Mouse (Mus musculus): ENCODE results near the gene Nr2e3. TPM values are rescaled to one million over a fixed set of nuclear protein-coding genes. Genes with fewer than 3 reads are reported as not detected.

Gene Nr2e3
- polyA plus RNA-seq (2015; fragmentation: Nextera tagmentation; extraction: Ambion mirVana) = 2.1 and 2.6 TPM in 2 replicates

- no peak within 1 kb of the TSS for H3K4me2 ChIP-seq
Measured at GRCm38 (mm10) chr9:59960559-59960958, at the start of gene Nr2e3. Gene Nr2e3 (minus strand): TSS chr9:59960659.

GRCm38 (mm10) chr9:60008936-60009335 is 48.5 kb upstream of the Nr2e3 start:
- no peak overlapping the region for H3K9ac ChIP-seq
- no peak for ATAC-seq (ENCODE audit: insufficient number of reproducible peaks, insufficient read depth, low FRiP score, low TSS enrichment, low read depth)
- H3K4me3 ChIP-seq = no peak overlapping the region
- H3K4me2 ChIP-seq = no peak overlapping the region
- no peaks in the 10 kb centered on the region for H3K27me3 ChIP-seq
- WGBS = 51% methylated on average over 7 of the region's 7 CpGs
- H3K9me3 ChIP-seq = no peaks in the 10 kb centered on the region
- H3K36me3 ChIP-seq = 0 out of 2 replicates have a peak, but pooled peaks cover 4% of the 10 kb centered on the region
- H3K4me1 ChIP-seq = peaks cover 18% of the 10 kb centered on the region
- no peak overlapping the region for H3K27ac ChIP-seq

More at GRCm38 (mm10) chr9:59960559-59960958, at the start of gene Nr2e3:
- Histone ChIP-seq H3K9me3 (no peaks in the 10 kb centered on the region), H3K4me1 (peaks cover 37% of the 10 kb centered on the region), H3K27ac (peak within 1 kb of the TSS; percentile 70; the same call in 1 of the 2 replicates), H3K9ac (no peak within 1 kb of the TSS), H3K4me3 (no peak within 1 kb of the TSS), H3K36me3 (no peaks in the 10 kb centered on the region), H3K27me3 (no peaks in the 10 kb centered on the region)
- ATAC-seq (ENCODE audit: insufficient number of reproducible peaks, insufficient read depth, low FRiP score, low TSS enrichment, low read depth) = no peak
- 74% methylated on average over 10 of the region's 10 CpGs for WGBS

DNA sequence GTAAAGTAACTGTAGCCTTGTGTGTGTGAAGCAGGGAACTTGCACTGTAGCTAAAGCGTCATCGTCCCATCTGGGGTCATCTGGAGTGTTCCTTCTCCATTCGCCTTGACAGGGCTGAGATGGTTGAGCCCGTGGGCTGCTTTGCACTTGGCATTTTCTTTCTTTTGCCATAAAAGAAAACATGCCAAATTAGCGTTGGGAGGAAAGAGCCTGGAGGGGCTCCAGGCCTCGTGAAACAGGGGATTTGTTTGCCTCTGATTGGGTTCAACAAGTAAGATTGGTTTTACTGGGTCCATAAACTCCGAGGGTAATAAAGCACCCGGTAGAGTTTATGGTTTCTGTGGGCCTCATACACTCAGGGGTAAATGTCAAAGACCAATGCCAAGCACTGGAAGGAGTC is 41.9 kb upstream of the Nr2e3 start:
- 0 out of 2 replicates have a peak, but pooled peaks cover 4% of the 10 kb centered on the region for H3K36me3 ChIP-seq
- H3K27ac ChIP-seq = no peak overlapping the region
- H3K4me1 ChIP-seq = peaks cover 4% of the 10 kb centered on the region; the same call in 1 of the 2 replicates
- H3K4me3 ChIP-seq = no peak overlapping the region
- no peak for ATAC-seq (ENCODE audit: insufficient number of reproducible peaks, insufficient read depth, low FRiP score, low TSS enrichment, low read depth)
- 77% methylated on average over 8 of the region's 8 CpGs for WGBS
- no peak overlapping the region for H3K4me2 ChIP-seq
- H3K27me3 ChIP-seq = no peaks in the 10 kb centered on the region
- no peaks in the 10 kb centered on the region for H3K9me3 ChIP-seq
- no peak overlapping the region for H3K9ac ChIP-seq

DNA sequence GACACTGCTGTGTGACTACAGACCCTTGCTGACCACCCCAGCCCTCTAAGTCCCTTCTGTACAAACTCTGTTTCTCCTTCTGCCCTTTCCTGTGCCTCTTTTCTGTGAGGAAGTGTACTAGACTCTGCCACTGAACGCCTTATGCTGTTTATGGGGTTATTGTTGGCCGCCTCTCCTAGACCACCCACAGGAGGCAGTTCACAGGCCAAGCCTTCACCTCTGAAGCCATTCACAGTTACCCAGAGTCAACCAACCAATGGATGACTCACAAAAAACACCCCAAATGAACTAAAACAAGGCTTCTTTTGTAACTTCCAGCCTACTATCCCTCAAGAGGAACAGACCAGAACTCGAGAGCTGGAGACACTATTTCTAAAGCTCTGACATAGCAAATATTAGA is 41.0 kb upstream of the Nr2e3 start:
- no peaks in the 10 kb centered on the region for H3K27me3 ChIP-seq
- ATAC-seq (ENCODE audit: insufficient number of reproducible peaks, insufficient read depth, low FRiP score, low TSS enrichment, low read depth) = no peak
- H3K36me3 ChIP-seq = 0 out of 2 replicates have a peak, but pooled peaks cover 4% of the 10 kb centered on the region
- H3K27ac ChIP-seq = no peak overlapping the region
- no peak overlapping the region for H3K4me3 ChIP-seq
- H3K9me3 ChIP-seq = no peaks in the 10 kb centered on the region
- 73% methylated on average over 3 of the region's 3 CpGs for WGBS
- H3K4me1 ChIP-seq = peaks cover 4% of the 10 kb centered on the region; the same call in 1 of the 2 replicates
- H3K4me2 ChIP-seq = no peak overlapping the region
- no peak overlapping the region for H3K9ac ChIP-seq

DNA sequence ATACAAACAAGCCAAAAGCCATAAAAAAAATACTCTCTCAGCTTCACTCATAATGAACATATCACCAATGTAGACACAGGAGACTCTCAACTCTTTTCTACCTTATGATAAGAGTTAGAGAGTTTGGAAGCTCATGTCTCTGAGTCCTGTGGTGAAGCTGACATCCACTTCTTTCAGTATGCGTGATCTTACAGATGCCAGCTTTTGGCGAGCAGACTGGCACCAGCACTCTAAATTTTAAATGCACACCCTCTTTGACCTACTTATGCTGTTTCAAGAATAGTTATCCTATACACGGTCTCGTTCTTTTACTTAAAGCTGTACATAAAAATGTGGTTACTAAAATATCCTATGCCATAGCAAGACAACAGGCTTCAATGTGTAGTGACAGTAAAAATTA is 37.3 kb upstream of the Nr2e3 start:
- peaks cover 4% of the 10 kb centered on the region; the same call in 1 of the 2 replicates for H3K4me1 ChIP-seq
- H3K4me2 ChIP-seq = no peak overlapping the region
- ATAC-seq (ENCODE audit: insufficient number of reproducible peaks, insufficient read depth, low FRiP score, low TSS enrichment, low read depth) = no peak
- no peak overlapping the region for H3K4me3 ChIP-seq
- WGBS = 90% methylated on average over 4 of the region's 4 CpGs
- no peaks in the 10 kb centered on the region for H3K9me3 ChIP-seq
- no peak overlapping the region for H3K27ac ChIP-seq
- no peaks in the 10 kb centered on the region for H3K36me3 ChIP-seq
- H3K9ac ChIP-seq = no peak overlapping the region
- no peaks in the 10 kb centered on the region for H3K27me3 ChIP-seq

DNA sequence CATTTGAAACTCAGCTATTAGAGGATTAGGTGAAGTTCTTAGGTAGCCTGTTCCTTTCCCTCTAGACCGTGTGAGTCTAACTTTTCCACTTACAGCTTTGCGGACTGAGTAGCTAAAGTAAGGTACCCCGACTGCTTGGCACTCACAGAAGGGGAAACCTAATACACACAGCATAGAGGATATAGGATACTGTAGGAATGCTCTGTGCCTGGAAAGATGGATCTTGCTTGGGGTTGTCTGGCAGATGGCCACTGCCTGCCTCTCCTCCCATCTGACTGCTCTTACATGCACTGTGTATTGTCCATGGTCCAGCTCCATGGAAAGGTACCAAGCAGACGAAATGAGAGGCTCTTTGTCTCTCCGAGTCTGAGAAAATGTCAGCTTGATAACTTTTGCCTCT is 30.9 kb upstream of the Nr2e3 start:
- ATAC-seq (ENCODE audit: insufficient number of reproducible peaks, insufficient read depth, low FRiP score, low TSS enrichment, low read depth) = peak; percentile 56; the same call in 1 of the 2 replicates
- H3K4me2 ChIP-seq = no peak overlapping the region
- peaks cover 4% of the 10 kb centered on the region; the same call in 1 of the 2 replicates for H3K36me3 ChIP-seq
- H3K9ac ChIP-seq = no peak overlapping the region
- 46% methylated on average over 5 of the region's 5 CpGs for WGBS
- H3K9me3 ChIP-seq = no peaks in the 10 kb centered on the region
- H3K4me3 ChIP-seq = no peak overlapping the region
- no peaks in the 10 kb centered on the region for H3K27me3 ChIP-seq
- peak overlapping the region; percentile 77 for H3K27ac ChIP-seq
- peaks cover 10% of the 10 kb centered on the region for H3K4me1 ChIP-seq

DNA sequence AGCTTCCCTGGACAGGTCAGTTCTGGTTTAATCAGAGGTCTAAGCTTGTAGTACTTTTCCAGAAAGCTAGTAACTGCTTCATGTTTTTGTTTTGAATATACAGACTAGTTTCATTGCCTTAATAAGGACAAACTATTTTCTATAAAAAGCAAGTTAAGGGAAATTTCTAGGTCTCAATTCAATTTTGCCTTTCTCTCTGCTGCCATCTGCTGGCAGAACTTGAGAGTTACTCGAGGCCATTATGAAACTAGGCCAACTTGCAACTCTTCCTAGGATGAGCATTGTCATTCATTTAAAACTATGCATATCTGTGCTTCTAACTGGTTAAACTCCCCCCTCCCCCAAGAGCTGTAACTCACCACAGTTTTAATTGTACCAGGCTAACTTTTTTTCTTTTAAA is 29.4 kb upstream of the Nr2e3 start:
- 0% methylated on average over 1 of the region's 1 CpGs for WGBS
- ATAC-seq (ENCODE audit: insufficient number of reproducible peaks, insufficient read depth, low FRiP score, low TSS enrichment, low read depth) = no peak

GRCm38 (mm10) chr9:59985900-59986572 is 25.6 kb upstream of the Nr2e3 start:
- no peak overlapping the region for H3K4me3 ChIP-seq
- no peak for ATAC-seq (ENCODE audit: insufficient number of reproducible peaks, insufficient read depth, low FRiP score, low TSS enrichment, low read depth)

More for the DNA sequence above, 29.4 kb upstream of the Nr2e3 start:
- Histone ChIP-seq H3K9me3 (no peaks in the 10 kb centered on the region), H3K4me3 (no peak overlapping the region), H3K27ac (no peak overlapping the region), H3K4me2 (no peak overlapping the region), H3K36me3 (peaks cover 4% of the 10 kb centered on the region; the same call in 1 of the 2 replicates), H3K27me3 (no peaks in the 10 kb centered on the region), H3K9ac (no peak overlapping the region), H3K4me1 (peaks cover 10% of the 10 kb centered on the region)

DNA sequence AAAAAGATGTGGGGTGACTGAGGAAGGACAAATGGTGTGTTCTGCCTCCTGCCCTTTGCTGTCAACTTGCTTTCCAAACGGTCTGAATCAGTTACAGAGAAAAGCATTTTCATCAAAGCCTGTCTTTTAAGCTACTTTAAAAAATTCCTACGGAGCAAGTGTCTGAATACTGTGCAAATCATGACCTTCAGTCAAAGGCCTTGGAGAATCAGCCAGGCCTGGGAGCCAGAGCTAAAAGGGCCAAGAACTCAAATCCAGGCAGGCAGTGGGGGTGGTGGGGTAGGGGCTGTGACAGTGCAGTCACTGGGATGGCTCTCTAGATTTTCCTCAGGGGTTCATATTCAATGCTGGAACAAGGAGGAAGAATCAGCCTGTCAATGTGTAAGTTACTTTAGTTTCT is 20.7 kb upstream of the Nr2e3 start:
- Histone ChIP-seq H3K4me3 (no peak overlapping the region), H3K4me2 (no peak overlapping the region), H3K9ac (no peak overlapping the region), H3K27me3 (no peaks in the 10 kb centered on the region), H3K36me3 (peaks cover 7% of the 10 kb centered on the region; the same call in 1 of the 2 replicates), H3K9me3 (no peaks in the 10 kb centered on the region), H3K4me1 (no peaks in the 10 kb centered on the region), H3K27ac (no peak overlapping the region)
- 54% methylated on average over 2 of the region's 2 CpGs for WGBS
- no peak for ATAC-seq (ENCODE audit: insufficient number of reproducible peaks, insufficient read depth, low FRiP score, low TSS enrichment, low read depth)

More at GRCm38 (mm10) chr9:59985900-59986572, 25.6 kb upstream of the Nr2e3 start:
- Histone ChIP-seq H3K27ac (no peak overlapping the region), H3K4me1 (peaks cover 4% of the 10 kb centered on the region; the same call in 1 of the 2 replicates), H3K4me2 (no peak overlapping the region), H3K9me3 (no peaks in the 10 kb centered on the region), H3K27me3 (no peaks in the 10 kb centered on the region), H3K9ac (no peak overlapping the region), H3K36me3 (peaks cover 8% of the 10 kb centered on the region; the same call in 1 of the 2 replicates)
- 58% methylated on average over 3 of the region's 3 CpGs for WGBS

- H3K4me3 ChIP-seq = no peak overlapping the region
- no peak for ATAC-seq (ENCODE audit: insufficient number of reproducible peaks, insufficient read depth, low FRiP score, low TSS enrichment, low read depth)
- H3K36me3 ChIP-seq = no peaks in the 10 kb centered on the region
- no peak overlapping the region for H3K27ac ChIP-seq
- no peak overlapping the region for H3K4me2 ChIP-seq
- H3K9ac ChIP-seq = no peak overlapping the region
- H3K27me3 ChIP-seq = 0 out of 2 replicates have a peak, but pooled peaks cover 3% of the 10 kb centered on the region
- peaks cover 8% of the 10 kb centered on the region; the same call in 1 of the 2 replicates for H3K4me1 ChIP-seq
- H3K9me3 ChIP-seq = no peaks in the 10 kb centered on the region
- 76% methylated on average over 4 of the region's 4 CpGs for WGBS
Measured at GRCm38 (mm10) chr9:59971263-59971662, 10.8 kb upstream of the Nr2e3 start.

GRCm38 (mm10) chr9:59969383-59969782 is 8.9 kb upstream of the Nr2e3 start:
- no peak overlapping the region for H3K4me3 ChIP-seq
- ATAC-seq (ENCODE audit: insufficient number of reproducible peaks, insufficient read depth, low FRiP score, low TSS enrichment, low read depth) = no peak

DNA sequence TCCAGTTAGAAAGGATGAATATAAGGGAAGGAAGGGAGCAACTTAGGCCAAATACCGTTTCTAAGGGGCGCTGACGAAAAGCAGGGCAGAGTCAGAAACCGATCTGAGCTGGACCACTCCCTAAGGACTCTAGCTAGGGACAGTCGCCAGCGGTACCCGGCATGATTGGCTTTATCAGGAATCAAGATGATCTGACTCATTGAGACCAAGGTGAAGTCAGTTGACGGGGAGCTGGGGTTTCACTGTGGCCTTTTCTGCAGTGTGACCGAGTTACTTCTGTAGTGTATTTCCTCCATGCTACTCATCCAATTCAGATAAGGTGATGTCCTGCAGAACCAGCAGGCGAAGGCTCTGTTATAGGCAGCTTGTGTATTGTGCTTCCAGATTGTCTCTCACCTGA is 4.6 kb upstream of the Nr2e3 start:
- no peak overlapping the region for H3K4me3 ChIP-seq
- 81% methylated on average over 10 of the region's 10 CpGs for WGBS
- ATAC-seq (ENCODE audit: insufficient number of reproducible peaks, insufficient read depth, low FRiP score, low TSS enrichment, low read depth) = no peak
- H3K4me1 ChIP-seq = peaks cover 24% of the 10 kb centered on the region
- no peak overlapping the region for H3K4me2 ChIP-seq
- 0 out of 2 replicates have a peak, but pooled peaks cover 3% of the 10 kb centered on the region for H3K27me3 ChIP-seq
- H3K9ac ChIP-seq = no peak overlapping the region
- H3K9me3 ChIP-seq = no peaks in the 10 kb centered on the region
- H3K27ac ChIP-seq = no peak overlapping the region
- H3K36me3 ChIP-seq = no peaks in the 10 kb centered on the region

More at GRCm38 (mm10) chr9:59969383-59969782, 8.9 kb upstream of the Nr2e3 start:
- H3K36me3 ChIP-seq = no peaks in the 10 kb centered on the region
- H3K4me1 ChIP-seq = peaks cover 19% of the 10 kb centered on the region
- H3K9me3 ChIP-seq = no peaks in the 10 kb centered on the region
- H3K4me2 ChIP-seq = no peak overlapping the region
- H3K27ac ChIP-seq = no peak overlapping the region
- H3K9ac ChIP-seq = no peak overlapping the region
- 0 out of 2 replicates have a peak, but pooled peaks cover 3% of the 10 kb centered on the region for H3K27me3 ChIP-seq
- 29% methylated on average over 6 of the region's 6 CpGs for WGBS

Data from embryonic facial prominence, embryonic 13.5 days (tissue).